In genomic region chr8:57320851-57321743, GRCm38 (mm10) we compare ENCODE assay signal across 8 mouse cellular contexts. TPM values are rescaled to one million over a fixed set of nuclear protein-coding genes. Genes with fewer than 3 reads are reported as not detected.
DNase-seq lines count a peak whose midpoint lies in the region; ATAC-seq lines count a peak whose summit lies in the region.

Gene Hand2, plus strand, starts transcription at chr8:57320983.

- DNase-seq in cerebellum, postnatal 25 days = peak; percentile 23 to 27
- DNase-seq in cerebellum, adult 9-10 months = no peak
- peak; percentile 95 for DNase-seq in heart, embryonic 10.5 days (ENCODE audit: low spot score)
- peak; percentile 52 for DNase-seq in retina, embryonic 14.5 days (ENCODE audit: low spot score)
- no peak for DNase-seq in natural killer cell, adult 2 months (ENCODE audit: low spot score in 2 of 2)
- DNase-seq in ovary, adult 18-20 months (ENCODE audit: low spot score) = no peak

- no peak within 1 kb of the TSS for H3K27ac ChIP-seq in brown adipose tissue, adult 24 weeks (replicated peaks; ENCODE audit: low read depth, low read length)
- H3K27ac ChIP-seq in heart, embryonic 10.5 days = peak within 1 kb of the TSS; percentile 99
- H3K27ac ChIP-seq in limb, embryonic 13.5 days = peak within 1 kb of the TSS; percentile 97

- no peaks in the 10 kb centered on the region for H3K4me1 ChIP-seq in brown adipose tissue, adult 24 weeks (ENCODE audit: control insufficient read depth, insufficient read depth, insufficient read length, low read length)
- H3K4me1 ChIP-seq in heart, embryonic 10.5 days = peaks cover 18% of the 10 kb centered on the region
- peaks cover 18% of the 10 kb centered on the region for H3K4me1 ChIP-seq in limb, embryonic 13.5 days

- H3K27me3 ChIP-seq in heart, embryonic 10.5 days (ENCODE audit: insufficient read depth, poor library complexity, severe bottlenecking) = peaks cover 27% of the 10 kb centered on the region
- H3K27me3 ChIP-seq in limb, embryonic 13.5 days = peaks cover 35% of the 10 kb centered on the region

- under 1% methylated on average over 81 of the region's 83 CpGs for WGBS in heart, embryonic 10.5 days
- WGBS in limb, embryonic 13.5 days = under 1% methylated on average over 81 of the region's 83 CpGs

- peak within 1 kb of the TSS; percentile 75 for H3K4me2 ChIP-seq in limb, embryonic 13.5 days (replicated peaks)

- no peaks in the 10 kb centered on the region for H3K9me3 ChIP-seq in heart, embryonic 10.5 days
- no peaks in the 10 kb centered on the region for H3K9me3 ChIP-seq in limb, embryonic 13.5 days

- peak within 1 kb of the TSS; percentile 99 for H3K9ac ChIP-seq in limb, embryonic 13.5 days

- H3K36me3 ChIP-seq in heart, embryonic 10.5 days = peaks cover 29% of the 10 kb centered on the region
- H3K36me3 ChIP-seq in limb, embryonic 13.5 days = no peaks in the 10 kb centered on the region; the same call in 1 of the 2 replicates

- ATAC-seq in limb, embryonic 13.5 days (ENCODE audit: low FRiP score, low read depth) = peak; percentile 77

- peak within 1 kb of the TSS; percentile 31 for H3K4me3 ChIP-seq in brown adipose tissue, adult 24 weeks (ENCODE audit: insufficient read depth, low read depth, low read length)
- peak within 1 kb of the TSS; percentile 94 for H3K4me3 ChIP-seq in heart, embryonic 10.5 days
- H3K4me3 ChIP-seq in limb, embryonic 13.5 days = peak within 1 kb of the TSS; percentile 81

RNA-seq across cellular contexts. Expression of gene Hand2, which starts in this region (rescaled TPM):
- polyA plus RNA-seq in brown adipose tissue, adult 24 weeks (2012; ENCODE audit: insufficient read depth, insufficient read length, missing spikeins) = not detected in 2 replicates
- polyA plus RNA-seq in heart, embryonic 10.5 days (2016; fragmentation: Nextera tagmentation; extraction: Ambion mirVana) = 10.3 and 16.7 TPM in 2 replicates
- polyA plus RNA-seq in limb, embryonic 13.5 days (2015; fragmentation: Nextera tagmentation; extraction: Ambion mirVana) = 10.8 and 11.4 TPM in 2 replicates

Comparison
In these comparisons a context has a peak if more than half of its experiments do, and no peak if none do; other contexts are left out.
1. RNA of gene Hand2 (polyA plus RNA-seq): 10.3 to 16.7 TPM in heart, embryonic 10.5 days and 10.8 to 11.4 TPM in limb, embryonic 13.5 days; not detected in brown adipose tissue, adult 24 weeks; every median in the first group is over 10 times any median in the second.
2. DNase-seq: peak in cerebellum, postnatal 25 days (2 of 2), heart, embryonic 10.5 days (single experiment) and retina, embryonic 14.5 days (single experiment); none in cerebellum, adult 9-10 months (single experiment), natural killer cell, adult 2 months (0 of 2) and ovary, adult 18-20 months (single experiment).
3. H3K4me3 ChIP-seq: peak in every context shown above with its lines; median percentile 94 in heart, embryonic 10.5 days; 81 in limb, embryonic 13.5 days; 31 in brown adipose tissue, adult 24 weeks.